Mouse (Mus musculus) hindbrain, postnatal 0 days (tissue): ENCODE data around the gene Tmem25. TPM values are rescaled to one million over a fixed set of nuclear protein-coding genes. Genes with fewer than 3 reads are reported as not detected.

Experiments used
- ATAC-seq: fragments of 200-750 bp; cut with Nextera tagmentation; 2 replicates; pipeline ENCODE4 v1.8.0; 2017; ENCODE audit warnings: mild to moderate bottlenecking, moderate TSS enrichment, moderate library complexity
- DNase-seq: peaks from one replicate; pipeline ENCODE4 v3.0.0-alpha.2; 2015; ENCODE audit warnings: low spot score
- H3K27ac ChIP-seq: fragments of 300-500 bp; sonication (generic); 2 replicates; pipeline ENCODE4 v1.5.1; 2014; ENCODE audit warnings: mild to moderate bottlenecking
- H3K27me3 ChIP-seq: fragments of 300-500 bp; sonication (generic); 2 replicates; pipeline ENCODE4 v1.6.1; 2014; ENCODE audit warnings: low read length, mixed read lengths; ENCODE audit not compliant: insufficient read depth
- H3K36me3 ChIP-seq: fragments of 300-500 bp; sonication (generic); 2 replicates; pipeline ENCODE4 v1.6.1; 2014; ENCODE audit warnings: low read length, mixed read lengths; ENCODE audit not compliant: insufficient read depth
- H3K4me1 ChIP-seq: fragments of 300-500 bp; sonication (generic); 2 replicates; pipeline ENCODE4 v1.6.1; 2014; ENCODE audit warnings: antibody characterized with exemption, low read length, mixed read lengths; ENCODE audit not compliant: insufficient read depth
- H3K4me2 ChIP-seq: fragments of 300-500 bp; sonication (generic); 2 replicates; pipeline ENCODE4 v1.6.1; 2014; ENCODE audit warnings: low read depth, mild to moderate bottlenecking, low read length, moderate library complexity, mixed read lengths
- H3K4me3 ChIP-seq: fragments of 300-500 bp; sonication (generic); 2 replicates; pipeline ENCODE4 v1.5.1; 2014; ENCODE audit warnings: low read length
- H3K9ac ChIP-seq: fragments of 300-500 bp; sonication (generic); replicated peaks from 2 replicates; pipeline ENCODE4 v1.6.1; 2014; ENCODE audit warnings: mild to moderate bottlenecking, low read length, moderate library complexity, mixed read lengths
- H3K9me3 ChIP-seq: fragments of 300-500 bp; sonication (generic); 2 replicates; pipeline ENCODE4 v1.6.1; 2016; ENCODE audit warnings: low read length, mixed read lengths
- CTCF ChIP-seq: IDR thresholded peaks from 2 replicates; pipeline ENCODE4 v1.5.1; 2016; ENCODE audit warnings: antibody characterized with exemption, control low read depth, low read depth
- WGBS: fragments of 180-500 bp; shearing (Covaris S2); extraction: QIAGEN DNeasy Blood & Tissue Kit; methylation state at CpG from one replicate; pipeline ENCODE4 v1.1.7; 2014; 5-methylcytosine and 5-hydroxymethylcytosine counted together
- polyA plus RNA-seq: library from polyadenylated mRNA; unstranded; fragments of >200 nt; fragmentation: Nextera tagmentation; extraction: Ambion mirVana; gene quantifications from 2 replicates; pipeline ENCODE4 v1.2.1, GENCODE M21; 2015
- total RNA-seq: library from RNA; depleted of rRNA; stranded (reverse); fragments of >200 nt; gene quantifications from 2 replicates; pipeline ENCODE4 v1.2.3, GENCODE M21; 2014

The Tmem25 gene
- total and polyA plus RNA-seq, 2 experiments from 2014 or later: 26.3 to 28.9 TPM

GRCm38 (mm10) chr9:44826660-44827059 lies 27.6 kb upstream of the Tmem25 start:
- no peak for TF ChIP-seq CTCF
- no peak overlapping the region for H3K4me3 ChIP-seq
- H3K9me3 ChIP-seq: no peaks in the 10 kb centered on the region
- no peak overlapping the region for H3K9ac ChIP-seq
- no peaks in the 10 kb centered on the region for H3K27me3 ChIP-seq
- WGBS: 93% methylated on average over 7 of the region's 7 CpGs
- no peaks in the 10 kb centered on the region for H3K4me1 ChIP-seq
- H3K4me2 ChIP-seq: no peak overlapping the region
- ATAC-seq (no peak), DNase-seq (no peak)
- H3K36me3 ChIP-seq: peaks cover 89% of the 10 kb centered on the region
- H3K27ac ChIP-seq: no peak overlapping the region

- no peaks in the 10 kb centered on the region for H3K9me3 ChIP-seq
- H3K4me2 ChIP-seq: no peak overlapping the region
- DNase-seq: peak; percentile 68
- ATAC-seq: peak; percentile 67; the same call in 1 of the 2 replicates
- no peaks in the 10 kb centered on the region for H3K27me3 ChIP-seq
- no peaks in the 10 kb centered on the region for H3K4me1 ChIP-seq
- H3K9ac ChIP-seq: no peak overlapping the region
- 74% methylated on average over 15 of the region's 15 CpGs for WGBS
- H3K36me3 ChIP-seq: peaks cover 96% of the 10 kb centered on the region
- peak overlapping the region; percentile 54; the same call in 1 of the 2 replicates for H3K27ac ChIP-seq
- TF ChIP-seq CTCF: no peak
- no peak overlapping the region for H3K4me3 ChIP-seq
Measured at GRCm38 (mm10) chr9:44819920-44820827, 21.1 kb upstream of the Tmem25 start.

- H3K4me1 ChIP-seq: no peaks in the 10 kb centered on the region
- H3K27me3 ChIP-seq: no peaks in the 10 kb centered on the region
- peaks cover 96% of the 10 kb centered on the region for H3K36me3 ChIP-seq
- H3K9ac ChIP-seq: no peak overlapping the region
- DNase-seq (no peak), ATAC-seq (no peak)
- no peaks in the 10 kb centered on the region for H3K9me3 ChIP-seq
- H3K27ac ChIP-seq: no peak overlapping the region
- no peak overlapping the region for H3K4me3 ChIP-seq
- H3K4me2 ChIP-seq: no peak overlapping the region
- 88% methylated on average over 5 of the region's 5 CpGs for WGBS
- TF ChIP-seq CTCF: no peak
Measured at GRCm38 (mm10) chr9:44817522-44817921, 18.4 kb upstream of the Tmem25 start.

- H3K36me3 ChIP-seq: peaks cover 98% of the 10 kb centered on the region
Measured at GRCm38 (mm10) chr9:44814179-44814578, 15.1 kb upstream of the Tmem25 start.

GRCm38 (mm10) chr9:44810316-44810715 lies 11.2 kb upstream of the Tmem25 start:
- H3K36me3 ChIP-seq: peaks cover 94% of the 10 kb centered on the region
- no peak overlapping the region for H3K27ac ChIP-seq
- H3K4me2 ChIP-seq: no peak overlapping the region
- 94% methylated on average over 10 of the region's 10 CpGs for WGBS
- no peak overlapping the region for H3K9ac ChIP-seq
- no peak for DNase-seq
- no peaks in the 10 kb centered on the region for H3K27me3 ChIP-seq
- ATAC-seq: no peak
- H3K9me3 ChIP-seq: no peaks in the 10 kb centered on the region
- no peak for TF ChIP-seq CTCF
- H3K4me3 ChIP-seq: no peak overlapping the region
- H3K4me1 ChIP-seq: no peaks in the 10 kb centered on the region

More at GRCm38 (mm10) chr9:44814179-44814578, 15.1 kb upstream of the Tmem25 start:
- ATAC-seq (no peak), DNase-seq (no peak)
- H3K4me1 ChIP-seq: no peaks in the 10 kb centered on the region
- no peaks in the 10 kb centered on the region for H3K9me3 ChIP-seq
- no peak overlapping the region for H3K27ac ChIP-seq
- no peak overlapping the region for H3K4me3 ChIP-seq
- no peaks in the 10 kb centered on the region for H3K27me3 ChIP-seq
- TF ChIP-seq CTCF: no peak
- H3K4me2 ChIP-seq: no peak overlapping the region
- WGBS: 94% methylated on average over 8 of the region's 8 CpGs
- H3K9ac ChIP-seq: no peak overlapping the region

GRCm38 (mm10) chr9:44807778-44808177 lies 8.7 kb upstream of the Tmem25 start:
- Histone ChIP-seq H3K9me3 (no peaks in the 10 kb centered on the region), H3K27me3 (no peaks in the 10 kb centered on the region), H3K36me3 (peaks cover 72% of the 10 kb centered on the region), H3K4me2 (no peak overlapping the region), H3K4me1 (no peaks in the 10 kb centered on the region), H3K27ac (no peak overlapping the region), H3K9ac (no peak overlapping the region), H3K4me3 (no peak overlapping the region)
- DNase-seq: no peak
- 96% methylated on average over 10 of the region's 10 CpGs for WGBS
- TF ChIP-seq CTCF: no peak
- no peak for ATAC-seq

- 79% methylated on average over 5 of the region's 5 CpGs for WGBS
- Histone ChIP-seq H3K9me3 (no peaks in the 10 kb centered on the region), H3K27me3 (no peaks in the 10 kb centered on the region), H3K27ac (no peak overlapping the region), H3K4me1 (no peaks in the 10 kb centered on the region), H3K9ac (no peak overlapping the region), H3K4me3 (no peak overlapping the region), H3K36me3 (peaks cover 66% of the 10 kb centered on the region), H3K4me2 (no peak overlapping the region)
- no peak for TF ChIP-seq CTCF
- ATAC-seq (no peak), DNase-seq (no peak)
Measured at GRCm38 (mm10) chr9:44807141-44807540, 8.0 kb upstream of the Tmem25 start.
